Mouse (Mus musculus) left cerebral cortex, adult 9 months (tissue): ENCODE data around the gene Pspc1.
"Not testable (repeated sequence)": the region's sequence is repeated elsewhere in the genome, so short reads cannot be mapped to it uniquely, and the experiment has no call there.

Experiments used
- DNase-seq, 2 experiments: peaks; one replicate each; pipeline ENCODE4 v3.0.0; 2022; ENCODE audit warnings: low spot score in 2 of 2

Gene Pspc1

GRCm38 (mm10) chr14:56778200-56778932 lies at the start of gene Pspc1:
Gene Pspc1, minus strand, starts transcription at chr14:56778316.
- DNase-seq: peak; percentile 91 to 98

- DNase-seq: no peak
These were observed 46.4 kb upstream of the Pspc1 start for GRCm38 (mm10) chr14:56824562-56824961.

DNA sequence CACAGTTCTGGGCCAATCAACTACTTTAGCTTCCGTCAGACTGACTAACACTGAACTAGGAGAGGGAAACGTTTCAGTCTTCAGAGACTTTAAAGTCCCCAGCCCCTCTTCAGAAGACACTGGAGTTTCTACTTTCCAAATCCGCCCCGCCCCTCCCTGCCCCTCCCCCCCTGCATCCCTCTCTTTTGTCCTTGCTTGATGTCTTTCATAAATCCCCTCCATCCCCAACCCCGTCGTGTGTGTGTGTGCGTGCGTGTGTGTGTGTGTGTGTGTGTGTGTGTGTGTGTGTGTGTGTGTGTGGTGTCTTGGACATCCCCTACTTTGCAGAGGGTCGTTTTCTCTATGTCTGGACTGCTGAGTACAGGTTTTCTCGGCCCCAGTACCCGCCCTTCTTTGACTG lies 39.5 kb upstream of the Pspc1 start:
- no peak for DNase-seq

- no peak for DNase-seq
These were observed 39.0 kb upstream of the Pspc1 start for GRCm38 (mm10) chr14:56817131-56817530.

DNA sequence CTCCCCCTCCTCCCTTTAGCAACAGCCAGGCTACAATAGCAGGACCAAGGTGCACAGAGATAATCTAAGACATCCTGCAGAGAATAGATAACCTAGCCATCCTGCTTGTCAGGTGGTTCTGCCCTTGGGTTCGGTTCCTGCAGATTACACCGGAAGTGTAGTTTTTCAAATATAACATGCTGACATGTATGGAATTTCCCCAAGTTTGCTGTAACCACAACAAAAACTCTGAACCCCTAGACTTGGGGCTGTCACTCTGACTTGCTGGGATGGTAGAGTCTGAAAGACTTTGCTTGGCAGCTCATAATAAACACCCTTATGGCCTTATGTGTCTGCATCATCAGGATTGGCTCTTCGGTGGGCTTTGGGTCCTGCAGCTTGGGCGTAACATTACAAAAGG lies 38.4 kb upstream of the Pspc1 start:
- no peak for DNase-seq

DNA sequence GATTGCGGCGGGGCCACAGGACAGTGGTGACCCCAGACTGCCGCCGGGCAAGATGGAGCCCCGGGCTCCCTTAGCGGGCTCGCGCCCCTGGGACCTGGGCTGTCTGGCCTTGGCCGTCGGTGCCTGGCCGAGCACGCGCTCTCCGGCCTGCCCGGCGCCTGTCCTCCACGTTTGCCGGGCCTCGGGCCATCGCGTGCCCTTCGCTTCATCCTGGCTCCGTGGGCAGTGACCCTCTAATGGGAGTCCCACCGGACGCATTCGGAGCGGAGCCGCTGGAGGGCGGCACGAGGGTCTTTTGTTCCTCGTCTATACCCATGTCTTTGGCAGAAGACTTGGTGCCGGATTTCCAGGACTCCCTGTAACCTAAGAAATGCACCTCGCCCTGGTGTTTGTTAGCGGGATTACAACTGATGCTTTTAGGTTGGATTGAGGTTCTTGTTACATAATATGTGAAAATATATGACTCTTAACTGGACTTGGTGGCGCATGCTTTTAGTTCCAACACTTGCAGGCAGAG lies 34.5 kb upstream of the Pspc1 start:
- peak; percentile 74 to 89 for DNase-seq

DNA sequence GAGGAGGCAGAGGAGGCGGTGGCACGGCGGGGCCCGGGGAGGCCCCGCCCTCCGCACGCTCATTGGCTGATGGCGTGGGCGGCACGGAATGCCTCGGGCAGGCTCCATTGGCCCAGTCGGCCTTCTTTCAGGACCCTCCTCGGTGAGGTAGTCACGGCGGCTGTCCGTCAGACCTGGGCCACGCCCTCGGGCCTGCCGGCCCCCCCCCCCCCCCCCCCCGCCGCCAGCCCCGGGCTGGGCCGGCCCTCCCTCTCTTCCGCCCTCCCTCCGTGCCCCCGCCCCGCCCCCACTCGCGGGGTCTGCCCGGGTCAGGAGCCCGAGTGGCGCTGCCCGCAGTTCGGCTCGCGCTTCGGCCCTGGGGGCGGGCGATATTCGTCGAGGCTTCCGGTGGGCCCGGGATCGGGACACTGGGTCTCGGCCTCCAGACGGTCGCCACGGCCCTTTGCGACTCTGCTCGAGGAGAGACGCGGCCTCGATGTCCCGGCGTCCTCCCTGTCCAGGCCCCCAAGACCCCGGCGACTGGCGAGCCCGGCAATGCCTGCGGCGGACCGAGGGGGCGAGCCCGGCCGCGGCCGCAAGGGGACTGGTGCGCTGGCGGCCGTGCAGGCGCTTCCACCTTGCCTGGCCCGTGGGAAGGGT lies 33.7 kb upstream of the Pspc1 start, which contains the start of gene Zmym5:
Gene Zmym5 (minus strand): TSS at position 16 of the 639 bp plus-strand sequence.
- DNase-seq: peak; percentile 87 to 94

GRCm38 (mm10) chr14:56810781-56811690 lies 32.9 kb upstream of the Pspc1 start:
- peak in 1 of 2 experiments; percentile 19 for DNase-seq

GRCm38 (mm10) chr14:56793243-56793642 lies 15.1 kb upstream of the Pspc1 start:
- DNase-seq: peak in 1 of 2 experiments; percentile 48

- no peak for DNase-seq
These were observed 6.5 kb upstream of the Pspc1 start for GRCm38 (mm10) chr14:56784575-56784974.

- DNase-seq: no peak
These were observed 801 bp upstream of the Pspc1 start for GRCm38 (mm10) chr14:56778933-56779300.

DNA sequence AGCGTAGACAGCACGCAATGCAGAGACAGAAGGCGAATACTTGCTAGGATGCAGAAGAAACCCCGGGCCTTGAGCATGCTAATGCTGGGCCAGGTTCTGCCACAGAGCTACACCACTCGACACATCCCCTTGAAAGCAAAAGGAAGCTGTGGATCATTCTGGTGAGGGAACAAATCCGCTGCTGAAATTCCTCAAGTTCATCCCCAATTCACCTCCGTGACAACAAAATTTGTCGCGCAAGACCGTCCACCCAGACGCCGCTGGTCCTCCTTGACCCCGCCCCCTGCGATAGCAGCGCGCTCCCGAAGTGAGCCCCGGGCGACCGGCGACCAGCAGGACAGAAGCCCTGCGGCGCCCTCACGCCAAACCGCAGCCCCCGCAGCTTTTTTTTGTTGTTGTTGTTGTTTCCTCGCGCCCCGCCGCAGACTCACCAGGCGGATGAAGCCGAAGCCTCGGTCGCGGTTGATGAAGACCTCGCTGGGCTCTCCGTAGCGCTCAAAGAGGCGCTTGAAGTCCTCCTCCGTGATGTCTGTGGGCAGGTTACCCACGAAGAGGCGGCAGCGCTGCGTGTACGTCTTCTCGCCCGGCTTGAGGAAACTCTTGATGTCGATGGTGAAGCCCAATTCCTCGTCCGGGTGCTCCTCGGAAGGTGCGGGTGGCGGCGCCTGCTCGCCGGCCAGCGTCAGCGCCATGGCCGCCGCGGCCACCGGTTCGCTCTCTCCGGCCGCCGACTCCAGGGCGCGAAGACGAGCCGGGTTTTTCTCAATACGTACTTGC lies 568 bp downstream of the Pspc1 start:
- DNase-seq: peak; percentile 20 to 53

GRCm38 (mm10) chr14:56776571-56777238 lies 1.4 kb downstream of the Pspc1 start:
- DNase-seq: no peak

DNA sequence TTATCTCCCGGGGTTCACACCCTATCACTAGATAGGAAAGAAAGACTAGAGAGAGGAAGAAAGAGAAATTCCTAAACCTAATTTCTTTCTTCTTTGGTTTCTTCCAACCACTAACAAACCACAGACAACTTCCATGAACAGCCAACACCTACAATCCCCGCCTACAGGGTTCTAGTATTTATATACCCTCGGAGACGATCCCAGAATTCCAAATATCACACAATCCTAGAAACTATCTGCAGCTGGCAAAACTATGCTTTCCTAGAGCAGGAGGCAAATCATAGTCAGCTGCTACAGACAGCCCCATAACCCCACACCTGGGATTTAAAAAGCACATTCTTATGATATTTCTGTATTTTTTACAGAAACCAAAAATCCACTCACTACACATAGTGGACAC lies 2.7 kb downstream of the Pspc1 start:
- peak in 1 of 2 experiments; percentile 11 for DNase-seq

GRCm38 (mm10) chr14:56766438-56766837 lies 11.7 kb downstream of the Pspc1 start:
- DNase-seq: not testable (repeated sequence)

GRCm38 (mm10) chr14:56765117-56765516 lies 13.0 kb downstream of the Pspc1 start:
- DNase-seq: not testable (repeated sequence)

DNA sequence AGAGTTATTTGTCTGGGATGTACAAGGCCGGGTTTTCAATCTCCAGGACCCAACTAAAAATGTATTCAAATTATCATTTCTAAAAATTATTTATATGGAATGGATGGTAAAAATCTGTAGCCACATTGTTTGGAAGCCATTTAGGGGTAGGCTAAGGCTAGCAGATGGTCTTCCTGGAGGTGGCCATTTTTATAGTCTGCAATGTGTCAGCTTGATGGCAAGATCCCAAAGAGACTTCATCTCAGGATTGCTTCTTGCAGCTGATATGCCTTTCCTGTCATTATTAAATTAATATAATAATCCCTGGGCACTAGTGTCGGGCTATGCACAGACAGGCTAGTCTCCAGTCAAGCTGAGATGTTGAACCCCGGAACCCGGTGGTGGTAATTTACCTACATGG lies 26.8 kb downstream of the Pspc1 start:
- DNase-seq: no peak

GRCm38 (mm10) chr14:56740175-56740574 lies 37.9 kb downstream of the Pspc1 start:
- no peak for DNase-seq

- no peak for DNase-seq
These were observed 51.6 kb downstream of the Pspc1 start for GRCm38 (mm10) chr14:56726493-56726892.

GRCm38 (mm10) chr14:56705687-56706086 lies 72.4 kb downstream of the Pspc1 start:
- DNase-seq: no peak

DNA sequence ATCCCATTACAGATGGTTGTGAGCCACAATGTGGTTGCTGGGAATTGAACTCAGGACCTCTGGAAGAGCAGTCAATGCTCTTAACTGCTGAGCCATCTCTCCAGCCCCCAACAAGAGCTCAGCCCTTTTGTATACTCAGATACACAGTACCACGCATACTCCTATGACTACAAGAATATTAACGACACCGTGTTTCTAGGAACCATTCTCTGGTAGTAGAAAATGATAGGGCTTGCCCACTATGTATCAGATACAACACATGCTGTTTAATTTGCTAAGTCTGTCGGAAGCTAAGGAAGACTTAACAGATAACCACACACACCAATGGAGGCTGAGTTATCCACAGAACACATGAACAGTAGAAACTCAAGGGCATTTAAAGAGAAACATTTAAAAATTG lies 75.5 kb downstream of the Pspc1 start:
- no peak for DNase-seq
